Mouse (Mus musculus): ENCODE data around the gene Necab2.

The Necab2 gene

GRCm38 (mm10) chr8:119446211-119446989 is at the start of gene Necab2:
Gene Necab2, plus strand, starts transcription at chr8:119446719.
- peak; percentile 92 for DNase-seq

DNA sequence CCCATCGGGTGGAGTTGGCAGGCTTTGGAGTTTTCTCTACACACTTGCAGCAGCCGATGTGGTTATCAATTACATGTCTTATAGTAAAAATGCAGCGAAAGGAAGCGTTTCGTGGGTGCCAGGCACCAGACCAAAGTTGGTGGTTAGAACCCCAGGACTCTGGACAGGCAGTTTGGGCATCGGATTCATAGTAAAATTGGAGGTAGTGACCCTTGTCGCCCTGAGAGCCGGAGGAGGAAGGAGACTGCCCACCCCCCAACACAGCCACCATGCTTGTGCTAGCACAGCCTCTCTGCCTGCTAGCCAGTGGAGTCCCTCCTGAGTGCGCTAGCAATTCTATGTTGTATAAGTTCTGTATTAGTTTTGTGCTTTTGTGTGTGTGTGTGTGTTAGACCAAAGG is 48.0 kb upstream of the Necab2 start:
- no peak for DNase-seq

GRCm38 (mm10) chr8:119399255-119399654 is 47.3 kb upstream of the Necab2 start:
- DNase-seq: no peak

DNA sequence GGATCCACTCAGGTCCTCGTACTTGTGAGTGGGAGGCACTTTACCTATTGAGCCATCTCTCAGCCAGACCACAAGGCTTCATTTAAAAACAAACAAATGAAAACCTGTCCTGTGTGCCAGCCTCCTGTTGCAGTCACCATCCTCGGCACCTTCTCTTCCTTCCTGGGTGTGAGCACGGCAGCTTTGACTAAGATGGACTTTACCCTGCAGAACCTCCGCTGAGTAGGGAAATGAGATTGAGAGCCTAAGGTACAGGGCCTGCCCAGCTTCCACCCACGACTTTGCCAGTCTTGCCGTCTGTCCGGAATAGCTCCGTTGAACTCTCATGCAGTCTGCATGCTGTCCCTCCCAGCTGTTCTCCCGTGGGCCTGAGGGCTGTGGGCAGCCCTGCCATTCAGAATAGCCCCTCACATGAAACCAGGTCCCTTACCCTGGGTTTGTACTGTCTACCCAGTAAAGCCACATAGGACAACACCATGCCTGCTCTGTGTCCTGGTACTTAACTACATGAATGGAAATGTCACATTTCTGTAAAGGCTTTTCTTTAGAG is 46.3 kb upstream of the Necab2 start:
- DNase-seq: no peak

DNA sequence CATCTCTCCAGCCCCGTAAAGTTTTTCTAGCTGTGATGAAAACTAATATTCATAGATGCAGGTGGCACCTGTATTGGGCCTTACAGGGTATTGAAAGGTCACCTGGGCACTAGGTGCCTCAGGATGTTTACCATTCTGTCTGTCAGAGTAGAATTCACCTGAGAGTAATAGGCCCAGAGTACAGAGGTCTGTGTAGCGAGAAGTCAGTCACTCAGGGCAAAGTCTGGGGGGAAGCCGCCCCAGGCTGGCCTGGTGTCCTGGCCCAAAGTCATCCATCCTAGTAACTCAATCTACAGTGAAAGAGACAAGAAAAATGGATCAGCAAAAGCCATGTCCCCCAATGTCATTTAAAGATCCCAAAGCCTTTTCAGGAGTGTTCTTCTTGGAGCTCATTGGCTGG is 45.6 kb upstream of the Necab2 start:
- no peak for DNase-seq

DNA sequence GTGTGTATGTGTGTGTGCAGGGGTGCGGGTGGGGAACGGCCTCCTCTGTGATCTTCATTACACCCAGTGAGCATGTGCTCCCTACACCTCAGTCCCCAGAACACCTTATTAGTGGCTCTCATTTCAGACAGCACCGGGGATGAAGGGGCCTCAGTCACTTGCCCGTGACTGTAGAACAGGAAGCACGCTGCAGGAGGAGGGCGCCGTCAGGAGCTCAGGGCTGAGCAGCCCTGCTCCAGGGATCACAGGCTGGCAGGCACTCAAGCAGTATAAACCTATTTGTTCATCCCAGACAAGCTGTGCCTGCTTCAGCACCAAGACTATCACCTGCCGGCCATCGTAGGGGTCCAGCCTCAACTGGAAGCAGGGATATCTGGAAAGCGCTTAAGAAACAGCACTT is 42.6 kb upstream of the Necab2 start:
- no peak for DNase-seq

DNA sequence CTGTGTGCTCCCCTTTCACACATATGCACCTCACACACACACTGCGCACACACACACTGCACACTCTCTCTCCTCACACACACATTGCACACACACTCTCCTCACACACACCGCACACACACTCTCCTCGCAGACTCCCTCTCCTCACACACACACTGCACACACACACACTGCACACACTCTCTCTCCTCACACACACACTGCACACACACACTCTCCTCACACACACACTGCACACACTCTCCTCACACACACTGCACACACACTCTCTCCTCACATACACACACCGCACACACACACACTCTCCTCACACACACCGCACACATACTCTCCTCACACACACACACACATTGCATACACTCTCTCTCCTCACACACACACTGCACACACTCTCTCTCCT is 41.9 kb upstream of the Necab2 start:
- no peak for DNase-seq

DNA sequence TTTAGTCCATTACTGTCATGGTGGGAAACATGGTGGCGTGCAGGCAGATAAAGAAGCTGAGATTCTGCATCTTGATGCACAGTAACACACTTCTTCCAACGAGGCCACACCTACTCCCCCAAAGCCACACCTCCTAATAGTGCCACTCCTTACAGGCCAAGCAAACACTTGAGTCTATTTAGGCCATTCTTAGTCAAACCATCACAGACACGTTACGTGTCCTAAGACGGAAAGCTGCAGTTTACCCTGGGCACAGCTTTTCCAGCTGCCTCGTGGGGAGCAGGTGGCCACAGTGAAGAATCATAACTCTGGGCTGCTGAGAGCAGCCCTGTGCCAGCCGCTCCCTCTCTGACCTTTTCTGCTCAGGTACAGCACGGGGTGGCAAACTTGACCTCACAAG is 38.2 kb upstream of the Necab2 start:
- no peak for DNase-seq

DNA sequence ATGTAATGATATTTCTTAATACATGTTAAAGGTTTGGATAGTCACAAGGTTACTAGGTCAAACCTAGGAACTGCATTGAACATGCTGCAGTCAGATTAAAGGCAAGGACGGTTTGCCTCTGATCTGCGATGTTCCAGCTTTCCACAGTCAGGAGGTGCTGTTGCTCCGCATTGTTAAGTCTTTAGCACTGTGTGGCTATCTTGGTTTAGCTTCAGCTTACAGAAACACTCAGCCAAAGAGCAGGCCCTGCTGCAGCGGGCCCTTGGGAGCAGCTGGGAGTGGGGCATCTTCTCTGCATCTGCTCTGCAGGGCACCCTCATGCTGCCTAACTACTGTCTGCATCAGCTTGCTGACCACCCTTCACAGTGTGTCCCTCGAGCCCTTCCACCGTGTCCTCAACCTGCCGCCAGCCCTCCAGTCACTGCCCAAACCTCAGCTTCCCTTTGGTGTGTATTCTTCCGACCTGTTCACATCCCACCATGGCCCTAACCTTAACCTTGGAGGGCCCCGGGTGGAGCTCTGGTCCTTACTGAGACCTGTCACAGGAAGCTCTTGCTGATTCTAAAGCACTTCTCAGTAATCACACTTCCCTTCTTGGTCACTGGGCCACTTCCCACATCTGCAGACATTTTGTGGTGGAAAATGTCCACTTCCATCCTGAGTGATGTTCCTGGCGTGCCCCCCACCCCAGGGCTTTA is 34.3 kb upstream of the Necab2 start:
- no peak for DNase-seq

- peak; percentile 90 for DNase-seq
These were observed 33.6 kb upstream of the Necab2 start for GRCm38 (mm10) chr8:119412735-119413498.

DNA sequence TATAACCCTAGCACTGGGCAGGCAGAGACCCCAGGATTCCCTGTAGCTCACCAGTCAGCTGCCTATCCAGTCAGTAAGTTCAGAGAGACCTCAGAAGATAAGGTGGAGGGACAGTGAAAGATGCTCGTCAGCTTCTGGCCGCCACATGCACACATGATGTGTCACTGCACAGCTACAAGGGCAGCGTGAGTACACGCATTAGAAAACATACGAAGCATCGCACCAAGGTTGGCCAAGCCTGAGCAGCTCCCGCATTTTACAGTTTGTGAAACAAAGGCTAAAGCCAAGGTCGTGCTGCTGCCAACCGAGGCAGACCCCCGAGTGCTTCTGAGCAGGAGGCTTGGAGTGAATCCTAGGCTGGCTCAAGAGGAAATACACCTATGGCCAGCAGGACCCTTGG is 32.9 kb upstream of the Necab2 start:
- DNase-seq: no peak

GRCm38 (mm10) chr8:119420318-119420717 is 26.2 kb upstream of the Necab2 start:
- no peak for DNase-seq

- no peak for DNase-seq
These were observed 24.9 kb upstream of the Necab2 start for GRCm38 (mm10) chr8:119421603-119422122.

- peak; percentile 53 for DNase-seq
These were observed 24.3 kb upstream of the Necab2 start for GRCm38 (mm10) chr8:119422123-119422711.

- DNase-seq: peak; percentile 88
These were observed 22.8 kb upstream of the Necab2 start for GRCm38 (mm10) chr8:119423631-119424141.

DNA sequence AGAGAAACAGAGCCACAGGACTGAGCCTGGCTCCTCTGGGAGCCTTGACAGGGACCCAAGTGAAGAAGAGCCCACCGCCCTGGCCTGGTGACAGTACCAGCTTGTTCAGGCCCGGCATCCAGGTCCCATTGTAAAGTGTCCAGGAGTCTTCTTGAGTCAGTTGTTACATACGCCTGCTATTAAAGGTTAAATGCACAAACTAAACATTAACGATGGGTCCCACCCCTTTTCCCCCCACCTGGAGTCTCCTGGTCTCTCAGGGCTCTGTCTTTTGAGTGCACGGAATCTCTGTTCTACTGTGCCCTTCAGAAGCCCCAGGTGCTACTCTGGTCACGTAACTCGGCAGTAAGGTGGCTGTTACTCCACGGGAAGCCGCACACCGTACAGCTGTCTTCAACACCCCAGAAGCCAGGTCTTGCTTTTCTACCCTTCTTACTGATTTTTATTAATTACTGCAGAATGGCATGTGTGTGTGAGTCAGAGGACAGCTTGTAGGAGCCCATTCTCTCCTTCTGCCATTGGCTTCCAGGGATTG is 22.3 kb upstream of the Necab2 start:
- DNase-seq: peak; percentile 56

DNA sequence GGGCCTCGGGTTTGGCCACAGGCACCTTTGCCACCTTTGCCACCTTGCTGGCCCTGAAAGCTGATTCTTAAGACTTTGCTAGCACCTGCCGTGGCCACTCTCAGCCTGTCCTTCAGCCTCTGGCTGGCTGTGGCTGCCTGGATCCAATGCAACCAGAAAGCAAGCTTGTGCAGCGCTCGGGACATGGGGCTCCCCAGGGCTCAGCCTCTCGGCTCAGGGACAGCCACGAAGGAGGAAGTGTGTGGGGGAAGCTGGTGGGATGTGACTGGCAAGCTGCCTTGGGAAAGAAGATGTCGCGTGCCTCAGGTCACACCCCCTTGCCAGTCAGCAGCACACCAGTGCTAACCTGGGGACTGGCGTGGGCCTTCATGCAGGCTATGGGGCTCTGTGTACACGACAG is 21.8 kb upstream of the Necab2 start:
- DNase-seq: peak; percentile 64

GRCm38 (mm10) chr8:119425533-119425932 is 21.0 kb upstream of the Necab2 start:
- DNase-seq: peak; percentile 77

DNA sequence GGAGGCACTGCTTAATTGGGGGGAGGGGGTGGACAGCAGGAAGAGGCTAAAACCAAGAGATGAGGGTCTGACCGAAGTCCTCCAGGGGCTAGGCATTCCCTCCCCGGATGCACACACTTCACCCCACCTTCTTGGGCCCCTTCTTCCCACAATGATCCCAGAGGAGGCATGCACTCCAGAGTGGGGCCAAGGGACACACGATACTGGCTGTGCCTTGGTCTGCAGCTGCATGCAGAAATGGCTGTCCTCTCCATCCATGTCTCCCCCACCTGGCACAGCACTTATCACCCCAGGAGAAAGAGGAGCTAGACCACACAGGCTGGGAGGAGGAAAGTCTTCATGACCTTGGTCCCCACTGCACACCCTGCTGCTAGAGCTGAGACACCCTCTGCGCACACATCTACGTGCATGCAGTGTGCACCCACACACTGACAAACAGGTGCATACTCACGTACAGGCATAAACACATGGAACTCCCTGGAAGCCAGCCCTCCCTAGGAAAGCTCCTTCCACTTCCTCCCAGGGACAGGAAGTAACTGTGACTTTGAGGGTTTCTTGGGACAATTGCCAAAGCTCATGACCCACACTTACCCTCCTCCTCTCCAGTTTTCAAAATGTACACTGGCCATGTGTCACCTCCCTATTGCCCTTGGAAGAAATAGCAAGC is 20.3 kb upstream of the Necab2 start:
- DNase-seq: no peak

DNA sequence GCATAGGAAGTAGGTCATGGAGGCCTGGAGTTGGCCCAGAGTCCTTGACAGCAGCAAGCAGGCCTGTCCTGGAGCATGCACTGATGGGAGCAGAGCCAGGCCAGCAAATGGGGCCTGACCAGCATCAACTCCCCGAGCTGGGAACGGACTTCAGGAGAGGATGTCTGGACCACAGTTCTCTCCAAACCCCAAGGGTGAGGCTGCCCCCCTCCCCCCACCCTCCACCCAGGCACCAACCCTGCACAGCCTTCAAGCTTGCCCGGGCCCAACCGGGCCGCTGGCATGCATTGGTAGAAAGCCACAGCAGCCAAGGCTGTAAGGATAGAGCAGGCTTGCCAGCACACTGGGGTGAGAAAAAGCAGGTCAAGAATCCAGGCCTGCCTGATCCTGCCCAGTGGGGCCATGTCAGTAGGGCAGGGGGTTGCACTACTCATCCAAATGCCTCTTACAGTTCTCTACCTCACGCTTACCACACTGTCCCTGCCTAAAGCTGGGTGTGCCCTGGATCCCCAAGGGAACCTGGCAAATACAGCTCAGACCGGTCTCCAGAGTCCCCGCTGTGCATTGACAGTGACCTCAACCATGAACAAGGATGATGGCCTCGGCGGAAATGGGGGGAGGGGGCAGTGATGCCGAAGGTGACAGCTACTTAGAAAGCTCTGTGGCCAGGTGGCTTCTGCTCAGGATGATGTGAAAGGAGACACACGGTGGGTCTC is 18.7 kb upstream of the Necab2 start:
- peak; percentile 53 for DNase-seq

DNA sequence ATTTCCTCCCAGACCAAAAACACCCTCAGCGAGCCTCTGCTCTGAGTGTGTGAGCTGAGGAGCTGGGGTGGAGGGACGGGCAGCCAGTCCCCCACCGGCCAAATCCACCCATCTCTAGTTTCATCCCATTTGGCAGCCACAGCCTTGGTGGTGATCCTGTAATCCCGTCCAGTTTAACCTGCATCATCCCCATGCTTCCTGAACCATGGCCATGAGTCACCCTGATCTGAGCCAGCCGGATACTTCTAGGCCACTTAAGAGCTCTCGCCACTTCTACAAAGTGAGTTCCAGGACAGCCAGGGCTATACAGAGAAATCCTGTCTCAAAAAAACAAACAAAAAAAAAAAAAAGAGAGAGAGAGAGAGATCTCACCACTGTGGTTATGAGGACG is 18.2 kb upstream of the Necab2 start:
- DNase-seq: no peak
